Mouse (Mus musculus) midbrain, postnatal 0 days (tissue): ENCODE data around the gene Ssmem1. TPM values are rescaled to one million over a fixed set of nuclear protein-coding genes. Genes with fewer than 3 reads are reported as not detected.

Experiments
- ATAC-seq: fragments of 200-750 bp; cut with Nextera tagmentation; 2 replicates; pipeline ENCODE4 v1.8.0; 2017; ENCODE audit warnings: moderate number of reproducible peaks, mild to moderate bottlenecking, moderate TSS enrichment, moderate library complexity; ENCODE audit not compliant: low FRiP score
- DNase-seq: peaks from one replicate; pipeline ENCODE4 v3.0.0-alpha.2; 2015; ENCODE audit warnings: low spot score
- H3K27ac ChIP-seq: fragments of 300-500 bp; sonication (generic); 2 replicates; pipeline ENCODE4 v1.5.1; 2014; ENCODE audit warnings: low read depth, mild to moderate bottlenecking, low read length, mixed read lengths
- H3K27me3 ChIP-seq: fragments of 300-500 bp; sonication (generic); 2 replicates; pipeline ENCODE4 v1.6.1; 2014; ENCODE audit warnings: low read length, control low read depth, mixed read lengths; ENCODE audit not compliant: insufficient read depth
- H3K36me3 ChIP-seq: fragments of 300-500 bp; sonication (generic); 2 replicates; pipeline ENCODE4 v1.6.1; 2014; ENCODE audit warnings: low read length, control low read depth, mixed read lengths; ENCODE audit not compliant: insufficient read depth
- H3K4me1 ChIP-seq: fragments of 300-500 bp; sonication (generic); 2 replicates; pipeline ENCODE4 v1.6.1; 2014; ENCODE audit warnings: mild to moderate bottlenecking, control low read depth, antibody characterized with exemption, low read length, mixed read lengths; ENCODE audit not compliant: insufficient read depth
- H3K4me2 ChIP-seq: fragments of 300-500 bp; sonication (generic); 2 replicates; pipeline ENCODE4 v1.6.1; 2014; ENCODE audit warnings: low read depth, mild to moderate bottlenecking, low read length, mixed read lengths; ENCODE audit not compliant: poor library complexity, severe bottlenecking
- H3K4me3 ChIP-seq: fragments of 300-500 bp; sonication (generic); 2 replicates; pipeline ENCODE4 v1.5.1; 2014; ENCODE audit warnings: low read depth, mild to moderate bottlenecking, low read length, moderate library complexity
- H3K9ac ChIP-seq: fragments of 300-500 bp; sonication (generic); replicated peaks from 2 replicates; pipeline ENCODE4 v1.6.1; 2014; ENCODE audit warnings: mild to moderate bottlenecking, low read length, moderate library complexity, mixed read lengths; ENCODE audit not compliant: poor library complexity, severe bottlenecking
- H3K9me3 ChIP-seq: fragments of 300-500 bp; sonication (generic); 2 replicates; pipeline ENCODE4 v1.6.1; 2016; ENCODE audit warnings: low read length, control low read depth
- CTCF ChIP-seq: IDR thresholded peaks from 2 replicates; pipeline ENCODE4 v1.5.1; 2016; ENCODE audit warnings: antibody characterized with exemption, mild to moderate bottlenecking
- WGBS: fragments of 180-500 bp; shearing (Covaris S2); extraction: QIAGEN DNeasy Blood & Tissue Kit; methylation state at CpG from one replicate; pipeline ENCODE4 v1.1.7; 2014; 5-methylcytosine and 5-hydroxymethylcytosine counted together
- polyA plus RNA-seq: library from polyadenylated mRNA; unstranded; fragments of >200 nt; fragmentation: Nextera tagmentation; extraction: Ambion mirVana; gene quantifications from 2 replicates; pipeline ENCODE4 v1.2.1, GENCODE M21; 2015
- total RNA-seq: library from RNA; depleted of rRNA; stranded (reverse); fragments of >200 nt; gene quantifications from 2 replicates; pipeline ENCODE4 v1.2.3, GENCODE M21; 2014

The Ssmem1 gene
- total and polyA plus RNA-seq, 2 experiments from 2014 or later: 0.19 TPM; not detected in 1

- no peak overlapping the region for H3K9ac ChIP-seq
- 91% methylated on average over 6 of the region's 6 CpGs for WGBS
- H3K4me2 ChIP-seq: no peak overlapping the region
- H3K4me3 ChIP-seq: no peak overlapping the region
- no peaks in the 10 kb centered on the region for H3K4me1 ChIP-seq
- ATAC-seq: no peak
- no peaks in the 10 kb centered on the region for H3K9me3 ChIP-seq
- H3K27me3 ChIP-seq: no peaks in the 10 kb centered on the region
- TF ChIP-seq CTCF: no peak
- no peak overlapping the region for H3K27ac ChIP-seq
- peaks cover 8% of the 10 kb centered on the region for H3K36me3 ChIP-seq
- DNase-seq: no peak
Measured at GRCm38 (mm10) chr6:30477784-30478183, 31.9 kb upstream of the Ssmem1 start.

DNA sequence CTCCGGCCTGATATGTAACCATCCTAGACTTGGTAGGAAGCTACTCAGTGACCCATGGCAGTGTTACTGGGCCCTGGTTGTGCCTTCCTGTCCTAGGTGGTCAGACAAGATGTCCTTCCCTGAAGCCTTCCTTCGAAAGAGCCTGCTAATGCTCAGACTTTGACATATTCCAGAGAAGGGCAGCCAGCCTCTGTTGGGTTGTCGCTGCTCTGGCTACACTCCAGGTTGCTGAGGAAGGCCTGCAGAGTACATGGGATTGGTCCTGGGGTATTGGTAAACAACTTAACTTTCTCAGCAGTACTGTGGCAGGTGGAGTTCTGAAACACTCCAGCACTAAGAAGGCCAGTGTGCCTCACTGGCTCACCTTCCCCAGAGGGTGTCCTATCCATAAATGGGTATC lies 30.2 kb upstream of the Ssmem1 start:
- Histone ChIP-seq H3K27me3 (no peaks in the 10 kb centered on the region), H3K4me3 (no peak overlapping the region), H3K36me3 (peaks cover 8% of the 10 kb centered on the region), H3K9ac (no peak overlapping the region), H3K4me1 (no peaks in the 10 kb centered on the region), H3K9me3 (no peaks in the 10 kb centered on the region), H3K27ac (no peak overlapping the region), H3K4me2 (no peak overlapping the region)
- DNase-seq (no peak), ATAC-seq (no peak)
- TF ChIP-seq CTCF: no peak
- WGBS: 96% methylated on average over 3 of the region's 3 CpGs

GRCm38 (mm10) chr6:30482908-30483307 lies 26.7 kb upstream of the Ssmem1 start:
- Histone ChIP-seq H3K4me3 (no peak overlapping the region), H3K4me2 (no peak overlapping the region), H3K27ac (no peak overlapping the region), H3K9me3 (no peaks in the 10 kb centered on the region), H3K36me3 (peaks cover 14% of the 10 kb centered on the region), H3K27me3 (no peaks in the 10 kb centered on the region), H3K4me1 (no peaks in the 10 kb centered on the region), H3K9ac (no peak overlapping the region)
- ATAC-seq: no peak
- 89% methylated on average over 2 of the region's 2 CpGs for WGBS
- no peak for TF ChIP-seq CTCF
- no peak for DNase-seq

GRCm38 (mm10) chr6:30486504-30486903 lies 23.1 kb upstream of the Ssmem1 start:
- Histone ChIP-seq H3K36me3 (peaks cover 6% of the 10 kb centered on the region), H3K9ac (no peak overlapping the region), H3K4me3 (no peak overlapping the region), H3K27me3 (no peaks in the 10 kb centered on the region), H3K4me2 (no peak overlapping the region), H3K27ac (no peak overlapping the region), H3K4me1 (no peaks in the 10 kb centered on the region), H3K9me3 (no peaks in the 10 kb centered on the region)
- no peak for TF ChIP-seq CTCF
- DNase-seq: no peak
- 93% methylated on average over 6 of the region's 6 CpGs for WGBS
- ATAC-seq: no peak

GRCm38 (mm10) chr6:30499049-30499448 lies 10.6 kb upstream of the Ssmem1 start:
- no peak overlapping the region for H3K27ac ChIP-seq
- 86% methylated on average over 3 of the region's 3 CpGs for WGBS
- DNase-seq (no peak), ATAC-seq (no peak)
- no peaks in the 10 kb centered on the region for H3K27me3 ChIP-seq
- no peak overlapping the region for H3K4me2 ChIP-seq
- H3K4me3 ChIP-seq: no peak overlapping the region
- no peaks in the 10 kb centered on the region for H3K9me3 ChIP-seq
- peaks cover 11% of the 10 kb centered on the region; the same call in 1 of the 2 replicates for H3K36me3 ChIP-seq
- no peak for TF ChIP-seq CTCF
- no peak overlapping the region for H3K9ac ChIP-seq
- H3K4me1 ChIP-seq: no peaks in the 10 kb centered on the region

GRCm38 (mm10) chr6:30508824-30509223 lies 825 bp upstream of the Ssmem1 start:
- 0 out of 2 replicates have a peak, but pooled peaks cover 3% of the 10 kb centered on the region for H3K36me3 ChIP-seq
- WGBS: 3% methylated on average over 2 of the region's 2 CpGs
- no peaks in the 10 kb centered on the region for H3K27me3 ChIP-seq
- no peak for TF ChIP-seq CTCF
- H3K9ac ChIP-seq: peak overlapping the region; percentile 54
- H3K27ac ChIP-seq: peak overlapping the region; percentile 79
- 0 out of 2 replicates have a peak, but pooled peaks cover 4% of the 10 kb centered on the region for H3K4me1 ChIP-seq
- H3K4me2 ChIP-seq: peak overlapping the region; percentile 74
- DNase-seq (no peak), ATAC-seq (no peak)
- H3K4me3 ChIP-seq: peak overlapping the region; percentile 46
- no peaks in the 10 kb centered on the region for H3K9me3 ChIP-seq
